Mouse (Mus musculus): ENCODE measurements around the gene Aatk.

GRCm38 (mm10) chr11:120028319-120029092, 18.5 kb downstream of the Aatk start:
- no peak for TF ChIP-seq POLR2A (IDR thresholded peaks at IDR 0.05; ENCODE audit: borderline replicate concordance, extremely low read depth, insufficient read depth, insufficient read length, poor library complexity, severe bottlenecking)
- TF ChIP-seq CTCF (IDR thresholded peaks at IDR 0.05; ENCODE audit: borderline replicate concordance, extremely low read depth, insufficient read depth, insufficient read length) = no peak
